Mouse (Mus musculus) neural tube, embryonic 13.5 days (tissue): ENCODE measurements around the gene Kcnk5. TPM values are rescaled to one million over a fixed set of nuclear protein-coding genes. Genes with fewer than 3 reads are reported as not detected.
A peak's percentile ranks its signal among the peaks of the same experiment; 100 is the strongest.

Experiments used
- ATAC-seq: fragments of 200-750 bp; cut with Nextera tagmentation; 2 replicates; pipeline ENCODE4 v1.8.0; 2017; ENCODE audit warnings: low read depth, mild to moderate bottlenecking, moderate TSS enrichment, moderate library complexity
- H3K27ac ChIP-seq: fragments of 300-500 bp; sonication (generic); replicated peaks from 2 replicates; pipeline ENCODE4 v1.5.1; 2015; ENCODE audit warnings: moderate library complexity, mild to moderate bottlenecking, inconsistent platforms
- H3K27me3 ChIP-seq: fragments of 300-500 bp; sonication (generic); 2 replicates; pipeline ENCODE4 v1.6.1; 2015; ENCODE audit warnings: mild to moderate bottlenecking, inconsistent platforms
- H3K36me3 ChIP-seq: fragments of 300-500 bp; sonication (generic); 2 replicates; pipeline ENCODE4 v1.6.1; 2015; ENCODE audit warnings: mild to moderate bottlenecking, inconsistent platforms
- H3K4me1 ChIP-seq: fragments of 300-500 bp; sonication (generic); replicated peaks from 2 replicates; pipeline ENCODE4 v1.6.1; 2015; ENCODE audit warnings: inconsistent platforms
- H3K4me2 ChIP-seq: fragments of 300-500 bp; sonication (generic); 2 replicates; pipeline ENCODE4 v1.6.1; 2015; ENCODE audit warnings: inconsistent platforms, mild to moderate bottlenecking, moderate library complexity
- H3K4me3 ChIP-seq: fragments of 300-500 bp; sonication (generic); 2 replicates; pipeline ENCODE4 v1.5.1; 2015; ENCODE audit warnings: mild to moderate bottlenecking, inconsistent platforms
- H3K9ac ChIP-seq: fragments of 300-500 bp; sonication (generic); 2 replicates; pipeline ENCODE4 v1.6.1; 2015; ENCODE audit warnings: moderate library complexity, mild to moderate bottlenecking, inconsistent platforms
- H3K9me3 ChIP-seq: fragments of 300-500 bp; sonication (generic); 2 replicates; pipeline ENCODE4 v1.6.1; 2016; ENCODE audit warnings: inconsistent platforms
- WGBS: fragments of 180-500 bp; shearing (Covaris S2); methylation state at CpG from one replicate; pipeline ENCODE4 v1.1.7; 2015; 5-methylcytosine and 5-hydroxymethylcytosine counted together
- polyA plus RNA-seq: library from polyadenylated mRNA; unstranded; fragments of >200 nt; fragmentation: Nextera tagmentation; extraction: Ambion mirVana; gene quantifications from 2 replicates; pipeline ENCODE4 v1.2.1, GENCODE M21; 2015

Kcnk5 gene
- polyA plus RNA-seq, 1 experiment from 2014 or later = 3.9 TPM

- H3K4me2 ChIP-seq = no peak overlapping the region
- no peaks in the 10 kb centered on the region for H3K36me3 ChIP-seq
- WGBS = 71% methylated on average over 8 of the region's 8 CpGs
Observed at GRCm38 (mm10) chr14:20158727-20159681, 22.6 kb downstream of the Kcnk5 start.

GRCm38 (mm10) chr14:20157595-20157994 is 24.0 kb downstream of the Kcnk5 start:
- 91% methylated on average over 10 of the region's 10 CpGs for WGBS
- Histone ChIP-seq H3K4me1 (peaks cover 19% of the 10 kb centered on the region; the same call in 1 of the 2 replicates), H3K27me3 (no peaks in the 10 kb centered on the region), H3K36me3 (no peaks in the 10 kb centered on the region), H3K27ac (no peak overlapping the region), H3K9me3 (no peaks in the 10 kb centered on the region), H3K9ac (no peak overlapping the region), H3K4me2 (no peak overlapping the region), H3K4me3 (no peak overlapping the region)
- ATAC-seq = no peak

More at GRCm38 (mm10) chr14:20158727-20159681, 22.6 kb downstream of the Kcnk5 start:
- no peak for ATAC-seq
- no peak overlapping the region for H3K9ac ChIP-seq
- no peaks in the 10 kb centered on the region for H3K27me3 ChIP-seq
- H3K4me3 ChIP-seq = no peak overlapping the region
- H3K9me3 ChIP-seq = no peaks in the 10 kb centered on the region
- H3K27ac ChIP-seq = no peak overlapping the region
- H3K4me1 ChIP-seq = peaks cover 31% of the 10 kb centered on the region

DNA sequence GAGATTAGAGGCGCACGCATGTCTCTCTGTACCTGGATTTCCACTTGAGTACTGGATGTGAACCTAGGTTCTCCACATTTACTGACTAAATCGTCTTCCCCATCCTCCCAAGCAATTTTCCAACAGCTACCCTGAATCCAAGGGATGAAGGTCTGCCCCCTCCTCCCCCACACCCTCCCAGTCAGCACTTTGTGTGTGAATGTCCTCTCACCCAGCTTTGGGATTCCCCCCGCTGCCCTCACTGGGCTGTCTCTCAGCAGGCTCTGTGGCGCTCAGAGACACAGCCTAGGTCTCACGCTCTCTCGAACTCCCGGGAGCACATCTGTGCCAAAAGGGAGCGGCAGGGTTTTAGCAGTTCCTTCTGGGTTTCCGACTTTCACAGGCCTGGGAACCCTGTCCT is 25.9 kb downstream of the Kcnk5 start:
- H3K36me3 ChIP-seq = no peaks in the 10 kb centered on the region
- no peak overlapping the region for H3K27ac ChIP-seq
- no peak overlapping the region for H3K4me2 ChIP-seq
- no peak for ATAC-seq
- WGBS = 59% methylated on average over 10 of the region's 10 CpGs
- no peaks in the 10 kb centered on the region for H3K27me3 ChIP-seq
- no peak overlapping the region for H3K4me3 ChIP-seq
- no peaks in the 10 kb centered on the region for H3K9me3 ChIP-seq
- H3K4me1 ChIP-seq = peaks cover 25% of the 10 kb centered on the region
- H3K9ac ChIP-seq = no peak overlapping the region

- no peak for ATAC-seq
- peaks cover 30% of the 10 kb centered on the region for H3K4me1 ChIP-seq
- no peaks in the 10 kb centered on the region for H3K9me3 ChIP-seq
- H3K4me3 ChIP-seq = no peak overlapping the region
- H3K9ac ChIP-seq = no peak overlapping the region
- no peaks in the 10 kb centered on the region for H3K27me3 ChIP-seq
- H3K4me2 ChIP-seq = no peak overlapping the region
- WGBS = 88% methylated on average over 4 of the region's 4 CpGs
- H3K27ac ChIP-seq = no peak overlapping the region
- no peaks in the 10 kb centered on the region for H3K36me3 ChIP-seq
Observed at GRCm38 (mm10) chr14:20154937-20155336, 26.7 kb downstream of the Kcnk5 start.

DNA sequence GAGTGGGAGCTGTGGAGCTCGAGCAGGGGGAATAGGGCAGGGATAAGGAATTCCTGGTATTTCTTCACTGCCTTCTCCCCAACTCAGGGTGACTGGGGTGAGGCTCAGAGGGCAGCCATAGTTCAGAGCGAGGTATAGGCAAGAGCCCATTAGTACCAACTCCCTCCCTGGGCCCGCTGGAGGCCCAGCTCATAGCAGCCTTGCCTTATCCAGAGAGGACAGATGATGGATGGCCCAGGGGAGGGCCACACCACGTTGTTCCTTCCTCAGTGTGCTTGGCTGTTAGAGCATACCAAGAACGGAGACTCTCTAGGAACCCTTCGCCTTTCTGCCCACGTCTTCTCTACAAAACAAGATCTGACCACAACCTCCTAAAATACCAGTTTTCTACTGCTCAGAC is 27.4 kb downstream of the Kcnk5 start:
- Histone ChIP-seq H3K27ac (no peak overlapping the region), H3K27me3 (no peaks in the 10 kb centered on the region), H3K9ac (no peak overlapping the region), H3K36me3 (no peaks in the 10 kb centered on the region), H3K4me1 (peaks cover 29% of the 10 kb centered on the region), H3K4me3 (no peak overlapping the region), H3K4me2 (no peak overlapping the region), H3K9me3 (no peaks in the 10 kb centered on the region)
- 61% methylated on average over 7 of the region's 7 CpGs for WGBS
- no peak for ATAC-seq

- Histone ChIP-seq H3K36me3 (no peaks in the 10 kb centered on the region), H3K9ac (no peak overlapping the region), H3K4me1 (peaks cover 18% of the 10 kb centered on the region), H3K9me3 (no peaks in the 10 kb centered on the region), H3K27ac (no peak overlapping the region), H3K4me2 (no peak overlapping the region), H3K27me3 (no peaks in the 10 kb centered on the region), H3K4me3 (no peak overlapping the region)
- 88% methylated on average over 22 of the region's 22 CpGs for WGBS
- ATAC-seq = no peak
Observed at GRCm38 (mm10) chr14:20149127-20150080, 32.2 kb downstream of the Kcnk5 start.

DNA sequence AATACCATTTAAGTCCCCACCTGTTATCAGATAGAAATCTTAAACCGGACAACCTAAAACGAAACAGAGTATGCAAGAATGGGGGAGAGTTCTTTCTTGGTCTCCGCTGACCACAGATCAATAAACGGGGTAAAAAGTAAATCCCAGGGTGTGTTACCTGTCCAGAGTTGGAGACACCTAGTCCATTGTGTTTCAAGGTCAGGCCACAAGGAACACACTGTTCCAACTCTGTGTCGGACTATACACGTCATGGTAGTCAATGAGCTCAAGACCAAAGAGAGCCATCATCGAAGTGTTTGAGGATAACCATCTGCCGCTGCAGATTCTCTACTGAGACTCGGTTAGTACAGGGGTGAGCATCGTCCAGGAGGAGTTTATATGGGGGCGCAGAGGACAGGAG is 33.1 kb downstream of the Kcnk5 start:
- 95% methylated on average over 11 of the region's 11 CpGs for WGBS
- Histone ChIP-seq H3K4me1 (peaks cover 22% of the 10 kb centered on the region), H3K4me3 (no peak overlapping the region), H3K9me3 (no peaks in the 10 kb centered on the region), H3K27me3 (no peaks in the 10 kb centered on the region), H3K36me3 (no peaks in the 10 kb centered on the region), H3K4me2 (no peak overlapping the region), H3K27ac (no peak overlapping the region), H3K9ac (no peak overlapping the region)
- no peak for ATAC-seq

DNA sequence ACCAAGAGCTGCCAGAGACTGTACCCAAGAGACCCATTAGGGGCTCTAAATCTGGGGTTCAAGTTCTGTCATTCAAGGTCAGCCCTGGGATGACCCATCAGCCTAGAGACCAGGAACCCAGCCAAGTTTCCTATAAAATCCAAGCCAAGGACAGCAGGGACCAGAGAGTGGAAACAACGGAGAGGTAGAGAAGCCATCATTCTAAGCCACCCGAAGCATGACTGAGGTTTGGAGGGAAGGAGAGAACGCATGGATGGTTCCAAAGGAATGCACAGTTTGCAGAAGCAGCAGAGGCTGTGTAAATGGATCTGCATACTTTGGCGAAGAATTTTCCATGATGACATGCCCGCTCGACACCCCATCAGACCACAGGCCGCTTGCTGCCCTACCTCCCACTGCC is 33.8 kb downstream of the Kcnk5 start:
- Histone ChIP-seq H3K36me3 (no peaks in the 10 kb centered on the region), H3K4me3 (no peak overlapping the region), H3K9me3 (no peaks in the 10 kb centered on the region), H3K27me3 (no peaks in the 10 kb centered on the region), H3K9ac (no peak overlapping the region), H3K4me2 (no peak overlapping the region), H3K27ac (no peak overlapping the region), H3K4me1 (peaks cover 22% of the 10 kb centered on the region)
- ATAC-seq = no peak
- WGBS = 94% methylated on average over 7 of the region's 7 CpGs

GRCm38 (mm10) chr14:20144093-20144492 is 37.5 kb downstream of the Kcnk5 start:
- WGBS = 68% methylated on average over 4 of the region's 4 CpGs
- ATAC-seq = no peak
- peak overlapping the region; percentile 65 for H3K27ac ChIP-seq
- H3K36me3 ChIP-seq = 0 out of 2 replicates have a peak, but pooled peaks cover 5% of the 10 kb centered on the region
- H3K9me3 ChIP-seq = no peaks in the 10 kb centered on the region
- H3K4me1 ChIP-seq = peaks cover 7% of the 10 kb centered on the region
- no peaks in the 10 kb centered on the region for H3K27me3 ChIP-seq
- no peak overlapping the region for H3K4me2 ChIP-seq
- no peak overlapping the region for H3K9ac ChIP-seq
- H3K4me3 ChIP-seq = no peak overlapping the region

- Histone ChIP-seq H3K27me3 (no peaks in the 10 kb centered on the region), H3K36me3 (0 out of 2 replicates have a peak, but pooled peaks cover 5% of the 10 kb centered on the region), H3K9me3 (no peaks in the 10 kb centered on the region), H3K4me3 (no peak within 1 kb of the TSS), H3K4me2 (no peak within 1 kb of the TSS), H3K27ac (no peak within 1 kb of the TSS), H3K9ac (no peak within 1 kb of the TSS), H3K4me1 (0 out of 2 replicates have a peak, but pooled peaks cover under 1% of the 10 kb centered on the region)
- WGBS = 84% methylated on average over 16 of the region's 16 CpGs
- no peak for ATAC-seq
Observed at GRCm38 (mm10) chr14:20138484-20139355, 42.9 kb downstream of the Kcnk5 start, which contains the start of gene Saysd1. Gene Saysd1, minus strand, starts transcription at chr14:20138534.

- 93% methylated on average over 10 of the region's 10 CpGs for WGBS
- no peak overlapping the region for H3K27ac ChIP-seq
- no peak overlapping the region for H3K4me3 ChIP-seq
- H3K9ac ChIP-seq = no peak overlapping the region
- H3K4me2 ChIP-seq = no peak overlapping the region
- no peaks in the 10 kb centered on the region for H3K4me1 ChIP-seq
- ATAC-seq = no peak
- no peaks in the 10 kb centered on the region for H3K36me3 ChIP-seq
- H3K9me3 ChIP-seq = no peaks in the 10 kb centered on the region
- H3K27me3 ChIP-seq = no peaks in the 10 kb centered on the region
Observed at GRCm38 (mm10) chr14:20134965-20135671, 46.5 kb downstream of the Kcnk5 start.
